Mouse (Mus musculus): Measurements from ENCODE around the gene Vamp8.

GRCm38 (mm10) chr6:72370091-72370490 lies 20.4 kb downstream of the Vamp8 start:
- no peak for TF ChIP-seq CTCF (conservative IDR thresholded peaks at IDR 0.05; ENCODE audit: low read length)
- TF ChIP-seq NANOG (IDR thresholded peaks at IDR 0.05; ENCODE audit: borderline replicate concordance, low read length) = no peak

Data from E14TG2a.4 (cell line).